Comparison of ENCODE assay signal across 15 mouse cellular contexts in the genomic region with DNA sequence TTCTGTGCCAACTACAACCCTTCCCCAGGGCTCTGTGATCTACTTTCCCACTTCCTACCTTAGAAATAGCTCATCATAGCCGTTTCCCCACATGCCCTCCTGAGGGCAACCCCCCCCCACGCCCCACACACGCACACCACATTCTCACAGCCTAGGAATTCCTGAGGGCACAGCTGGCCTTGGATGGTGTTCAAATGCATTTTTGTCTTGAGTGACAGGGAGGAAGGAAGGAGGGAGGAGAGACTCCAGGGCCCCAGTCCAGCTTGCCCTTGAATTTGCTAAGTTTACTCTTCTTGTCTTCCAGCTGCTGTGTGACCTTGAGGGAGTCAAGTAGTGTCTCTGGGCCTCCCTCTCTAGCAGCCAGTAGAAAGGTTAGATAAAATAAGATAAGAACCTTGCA. TPM values are rescaled to one million over a fixed set of nuclear protein-coding genes. Genes with fewer than 3 reads are reported as not detected.
DNase-seq lines count a peak whose midpoint lies in the region; ATAC-seq lines count a peak whose summit lies in the region.
"Had no signal": no experiment of that assay in that cellular context is flagged by ENCODE, and none has a peak within 500 bp of the region (broad histone marks: within the 10 kb centered on the region; RNA-seq: fewer than 3 reads in every experiment).

No protein-coding gene starts in this region.

- H3K27me3 ChIP-seq in hindbrain, embryonic 16.5 days (replicated peaks; ENCODE audit: control insufficient read depth, insufficient read depth, low read length): no peaks in the 10 kb centered on the region; the same call in 1 of the 2 replicates
- H3K27me3 ChIP-seq: lung, embryonic 15.5 days had no signal

- 36% methylated on average over 3 of the region's 3 CpGs for WGBS in hindbrain, embryonic 16.5 days

- no peak overlapping the region for H3K9ac ChIP-seq in hindbrain, embryonic 16.5 days (ENCODE audit: low read depth, low read length)
- H3K9ac ChIP-seq: lung, embryonic 15.5 days; midbrain, embryonic 12.5 days had no signal

- H3K27ac ChIP-seq in hindbrain, embryonic 16.5 days (ENCODE audit: low read depth, low read length): no peak overlapping the region
- H3K27ac ChIP-seq: lung, embryonic 15.5 days; midbrain, embryonic 12.5 days had no signal

- no peak overlapping the region for H3K4me3 ChIP-seq in hindbrain, embryonic 16.5 days (ENCODE audit: low read length)
- H3K4me3 ChIP-seq: lung, embryonic 15.5 days; midbrain, embryonic 12.5 days had no signal

- no peak overlapping the region for H3K4me2 ChIP-seq in hindbrain, embryonic 16.5 days (ENCODE audit: low read length)
- H3K4me2 ChIP-seq: lung, embryonic 15.5 days; midbrain, embryonic 12.5 days had no signal

- peak; percentile 38 to 74 for DNase-seq in adrenal gland, adult (ENCODE audit: inconsistent age in 2 of 2, low spot score in 1 of 2)
- DNase-seq in adrenal gland, postnatal 10 days: no peak
- peak; percentile 12 to 38 for DNase-seq in kidney, postnatal 25 days
- DNase-seq in kidney, adult 8-10 months: no peak
- DNase-seq in 416B (ENCODE audit: low read depth) (peak; percentile 32), R1 (ENCODE audit: low read depth, low spot score) (peak; percentile 91)
- no peak for DNase-seq in thymus, postnatal 25 days
- DNase-seq: cerebellum, adult 9-10 months; gastrocnemius, postnatal 14 days; kidney, postnatal 10 days; thymus, postnatal 36 days had no signal

- no peaks in the 10 kb centered on the region for H3K9me3 ChIP-seq in hindbrain, embryonic 16.5 days (ENCODE audit: control insufficient read depth, low read length)
- H3K9me3 ChIP-seq: lung, embryonic 15.5 days; midbrain, embryonic 12.5 days had no signal

- no peak for ATAC-seq in hindbrain, embryonic 16.5 days

- H3K36me3 ChIP-seq in hindbrain, embryonic 16.5 days (ENCODE audit: control insufficient read depth, insufficient read depth, low read length): no peaks in the 10 kb centered on the region
- H3K36me3 ChIP-seq: lung, embryonic 15.5 days; midbrain, embryonic 12.5 days had no signal

- peaks cover 6% of the 10 kb centered on the region for H3K4me1 ChIP-seq in hindbrain, embryonic 16.5 days (ENCODE audit: control insufficient read depth, insufficient read depth, low read depth, low read length)

RNA-seq across cellular contexts. Expression of a gene that starts 17.2 kb away (rescaled TPM):
- 1 to 10 TPM; 5.5 to 7.7 TPM for total RNA-seq in adrenal gland, postnatal 10 days (2021)
- 2.7 and 2.8 TPM in 2 replicates for polyA plus RNA-seq in hindbrain, embryonic 16.5 days (2015; fragmentation: Nextera tagmentation; extraction: Ambion mirVana)
- total RNA-seq: hematopoietic stem cell, adult 5-6 weeks had no signal

Comparison
In these comparisons a context has a peak if more than half of its experiments do, and no peak if none do; other contexts are left out.
1. DNase-seq: peak in adrenal gland, adult (2 of 2), kidney, postnatal 25 days (2 of 2), 416B (single experiment) and R1 (single experiment); none in adrenal gland, postnatal 10 days (single experiment), kidney, adult 8-10 months (0 of 2) and thymus, postnatal 25 days (single experiment).